Mouse (Mus musculus): ENCODE results near the gene Socs7.

Gene Socs7

DNA sequence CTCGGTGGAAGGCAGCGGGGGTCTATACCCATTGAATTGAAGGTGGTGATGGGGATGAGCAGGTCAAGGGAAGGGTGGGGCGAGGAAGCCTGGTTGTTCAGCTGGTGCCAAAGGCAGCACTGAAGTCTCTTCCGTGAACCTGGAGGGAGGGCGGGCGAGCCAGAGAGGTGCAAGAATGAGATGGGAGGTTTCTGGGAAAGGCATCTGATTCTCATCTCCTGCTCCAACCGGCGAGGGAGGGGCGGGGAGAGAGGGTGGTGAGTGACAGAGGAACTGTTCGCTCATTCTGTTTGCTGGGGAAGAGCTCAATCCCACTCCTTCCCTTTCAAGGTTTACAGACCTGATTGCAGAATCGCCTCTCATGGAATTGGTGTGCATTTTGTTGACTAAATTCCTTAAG, 31.3 kb downstream of the Socs7 start:
- no peak for DNase-seq

DNA sequence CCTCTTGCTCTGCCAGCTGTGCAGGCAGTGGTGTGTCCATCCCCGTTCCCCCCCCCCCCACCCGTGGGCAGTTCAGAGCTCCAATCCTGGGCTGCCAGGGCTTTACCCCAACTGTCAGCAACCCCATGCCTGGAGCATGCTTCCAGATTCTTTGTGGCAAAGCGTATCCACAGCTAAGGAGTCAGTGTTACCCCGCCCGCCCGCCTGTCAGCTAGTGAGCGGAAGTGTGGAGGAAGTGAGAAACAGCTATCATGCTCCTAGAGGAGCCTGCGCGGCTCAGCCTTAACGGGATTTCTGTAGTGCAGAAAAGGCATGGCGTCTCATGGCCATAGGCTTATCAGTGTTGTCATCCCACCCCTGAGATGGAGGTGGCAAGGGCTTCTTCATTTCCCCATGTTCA, 31.8 kb downstream of the Socs7 start:
- DNase-seq = no peak

DNA sequence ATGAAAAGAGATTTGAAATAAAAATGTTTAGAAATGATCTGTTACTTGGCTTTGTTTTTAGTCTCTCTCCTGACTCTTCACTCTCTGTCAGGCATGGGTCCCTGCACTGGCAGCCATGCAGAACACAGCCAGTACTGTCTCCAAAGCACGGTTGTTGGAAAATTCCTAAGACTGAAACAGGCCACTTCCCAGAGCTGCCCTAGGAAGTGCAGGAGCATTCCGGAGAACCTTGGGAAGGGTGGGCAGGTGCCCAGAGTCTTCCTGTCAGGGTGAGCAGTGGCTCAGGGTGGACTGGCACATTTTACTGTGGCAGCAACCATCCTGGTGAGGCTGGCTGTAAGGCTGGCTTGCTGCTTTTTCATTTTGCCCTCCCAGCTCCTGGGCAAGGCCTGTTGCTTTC, 36.2 kb downstream of the Socs7 start:
- no peak for DNase-seq

DNA sequence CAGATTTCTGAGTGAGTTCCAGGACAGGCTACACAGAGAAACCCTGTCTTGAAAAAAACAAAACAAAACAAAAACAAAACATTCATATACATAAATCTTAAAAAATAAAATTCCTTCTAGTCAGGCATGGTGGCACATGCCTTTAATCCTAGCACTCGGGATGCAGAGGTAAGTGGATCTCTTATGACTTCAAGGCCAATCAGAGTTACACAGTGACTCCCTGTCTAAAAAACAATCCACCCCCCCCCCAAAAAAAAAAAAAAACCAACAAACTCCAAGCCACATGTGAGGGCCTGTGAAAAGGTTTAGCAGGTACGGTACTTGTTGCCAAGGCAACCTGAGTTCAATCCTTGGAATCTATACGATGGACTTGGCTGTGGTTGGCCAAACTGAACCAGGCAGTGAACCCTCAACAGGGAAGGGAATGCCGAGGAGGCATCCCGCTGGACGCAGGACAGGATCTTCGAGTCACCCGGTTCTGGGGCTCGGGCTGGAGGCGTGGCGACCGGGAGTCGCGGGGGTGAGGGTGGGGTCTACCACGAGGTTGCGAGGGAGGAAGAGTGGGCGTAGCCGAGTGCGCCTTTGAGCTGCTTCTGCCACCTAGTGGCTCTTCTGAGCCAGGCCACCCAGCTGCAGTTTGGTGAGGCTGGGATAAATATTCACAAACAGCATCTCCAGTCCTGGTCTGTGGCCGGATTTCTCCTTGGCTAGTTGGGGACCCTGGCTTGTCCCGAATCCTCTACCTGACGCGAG, 37.8 kb downstream of the Socs7 start:
- peak; percentile 88 for DNase-seq

DNA sequence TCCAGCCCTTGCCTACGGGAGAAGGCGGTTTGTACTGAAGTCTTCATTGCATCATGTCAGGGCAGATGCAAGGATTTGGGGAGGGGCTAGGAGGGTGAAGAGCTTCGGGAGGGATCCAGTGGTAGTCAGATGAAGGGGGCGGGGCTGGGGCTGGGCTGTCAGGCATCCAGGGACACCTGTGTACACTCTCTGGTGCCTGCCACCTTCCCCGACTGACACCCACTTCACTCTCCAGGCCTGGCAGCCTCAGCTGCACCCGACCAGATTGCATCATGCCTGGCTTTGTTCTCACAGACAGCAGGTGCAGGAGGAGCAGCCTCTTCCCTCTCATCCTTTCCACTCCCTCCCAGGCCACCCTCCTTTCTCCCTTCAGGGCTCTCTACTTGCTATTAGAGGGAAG, 38.7 kb downstream of the Socs7 start:
- DNase-seq = peak; percentile 79

DNA sequence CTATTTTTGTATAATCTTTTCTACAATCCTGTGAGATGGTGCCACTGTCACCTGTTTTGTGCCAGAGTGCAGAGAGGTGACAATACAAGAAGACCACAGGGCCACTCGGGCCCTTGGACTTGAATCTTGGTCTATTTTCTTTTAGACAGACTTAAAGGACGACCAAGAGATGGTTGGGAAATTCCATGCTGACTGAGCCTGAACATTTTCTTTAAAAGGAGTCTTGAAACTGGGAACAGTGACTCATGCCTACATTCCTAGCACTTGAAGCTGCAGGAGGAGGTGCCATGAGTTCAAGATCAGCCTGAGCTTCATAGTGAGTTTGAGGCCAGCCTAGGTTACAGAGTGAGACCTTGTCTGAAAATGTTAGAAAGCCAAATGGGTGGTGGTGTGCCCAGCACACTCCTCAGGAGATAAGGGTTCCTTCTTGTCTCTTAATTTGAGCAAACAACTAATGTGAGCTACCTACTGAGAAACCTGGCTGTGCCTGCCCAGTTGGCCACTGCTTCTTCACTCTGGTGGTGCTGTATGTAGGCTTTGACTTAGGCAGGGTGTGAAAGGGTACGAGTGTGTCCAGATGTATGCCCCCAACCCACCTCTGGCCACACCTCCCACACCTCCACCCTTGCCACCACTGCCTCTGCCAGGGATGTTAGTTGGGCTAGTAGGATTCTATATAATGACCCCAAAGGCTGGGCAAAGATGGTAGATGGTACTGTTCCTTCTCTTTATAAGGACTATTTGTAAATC, 39.5 kb downstream of the Socs7 start:
- no peak for DNase-seq

DNA sequence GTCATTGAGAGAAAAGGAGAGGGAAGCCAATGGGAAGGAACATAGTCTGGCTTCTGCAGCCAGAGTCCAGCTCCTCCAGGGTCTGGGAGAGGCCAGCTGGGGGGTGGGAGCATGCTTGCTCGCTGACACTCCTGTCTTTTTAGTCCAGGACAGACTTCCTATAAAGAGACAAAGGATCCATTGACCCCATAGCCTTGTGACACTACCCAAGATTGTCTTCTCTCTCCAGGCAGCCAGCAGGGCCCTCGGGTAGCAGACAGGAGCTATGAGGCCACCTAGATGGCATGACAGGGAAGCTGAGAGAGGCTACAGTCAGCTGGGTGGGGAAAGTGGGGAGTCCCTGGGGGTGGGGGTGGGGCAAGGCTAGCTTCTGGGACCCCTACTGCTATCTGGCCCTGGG, 40.4 kb downstream of the Socs7 start:
- no peak for DNase-seq

DNA sequence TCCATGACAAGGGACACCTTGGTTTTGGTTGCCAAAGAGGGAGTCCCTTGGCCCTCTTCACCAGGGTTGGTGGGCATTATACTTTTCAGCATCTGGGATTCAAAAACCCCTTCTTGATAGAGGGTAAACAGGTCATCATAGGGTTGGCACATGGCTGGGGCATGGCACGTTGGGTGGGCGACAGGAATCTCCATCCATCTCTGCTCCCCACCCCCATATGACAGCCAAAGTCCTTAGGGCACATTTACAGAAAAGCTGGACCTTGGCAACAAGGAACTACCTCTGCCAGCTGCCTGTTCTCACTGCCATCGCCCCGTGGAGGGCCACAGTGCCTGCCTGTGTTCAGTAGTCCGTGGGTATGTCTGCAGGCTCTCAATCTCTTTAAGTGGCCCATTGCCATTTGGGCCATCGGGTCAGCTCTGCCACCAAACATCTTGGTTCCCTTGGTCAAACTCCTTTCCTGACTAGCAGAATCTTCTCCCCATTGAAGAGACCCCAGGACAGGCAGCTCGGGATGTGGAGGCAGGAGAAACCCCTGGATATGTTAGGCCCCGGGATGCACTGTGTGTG, 41.3 kb downstream of the Socs7 start:
- DNase-seq = no peak

DNA sequence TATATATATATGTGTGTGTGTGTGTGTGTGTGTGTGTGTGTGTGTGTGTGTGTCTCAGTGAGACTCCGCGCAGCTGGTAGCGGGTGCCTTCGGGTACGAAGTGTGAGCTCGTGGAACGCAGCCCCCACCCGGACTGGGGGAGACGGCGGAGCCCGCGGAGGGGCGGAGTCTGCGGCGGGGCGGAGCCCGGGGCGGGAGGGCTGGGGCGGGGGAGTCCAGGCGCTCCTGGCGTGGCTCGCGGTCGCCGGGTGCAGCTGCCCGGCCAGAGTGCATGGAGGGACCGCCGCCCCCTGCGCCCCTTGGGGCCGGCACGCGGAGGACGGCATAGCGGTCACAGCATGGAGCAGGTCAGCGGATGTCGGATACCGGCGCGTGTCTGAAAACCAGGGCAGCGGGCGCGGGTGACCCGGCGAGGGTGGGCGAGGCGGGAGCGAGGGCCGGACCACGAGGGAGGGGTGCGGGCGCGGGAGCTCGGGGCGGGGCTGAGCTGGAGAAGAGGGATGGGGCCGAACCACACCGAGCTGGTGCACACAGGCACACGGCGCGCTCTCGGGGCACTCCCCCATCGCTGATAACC, 41.9 kb downstream of the Socs7 start:
- peak; percentile 73 for DNase-seq

DNA sequence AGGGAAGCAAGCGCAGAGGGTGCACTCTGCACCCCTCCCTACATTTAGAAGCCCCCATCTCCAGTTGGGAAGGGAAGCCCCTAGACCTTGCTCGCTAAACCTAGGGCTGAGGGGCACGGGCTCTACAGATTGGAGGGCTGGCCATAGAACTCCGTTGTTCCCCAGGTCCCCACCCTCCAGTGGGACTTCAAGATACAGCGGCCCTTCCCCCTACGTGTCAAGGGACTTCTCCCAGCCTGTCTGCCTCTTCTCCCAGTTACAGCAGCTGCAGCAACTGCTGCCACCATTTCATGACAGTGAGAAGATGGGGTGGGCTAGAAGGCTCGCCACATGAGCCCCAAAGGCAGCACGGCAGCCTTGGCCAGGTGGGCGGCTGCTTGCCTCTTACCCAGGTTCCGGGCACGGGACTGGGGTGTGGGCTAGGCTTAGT, 42.4 kb downstream of the Socs7 start:
- DNase-seq = peak; percentile 20

DNA sequence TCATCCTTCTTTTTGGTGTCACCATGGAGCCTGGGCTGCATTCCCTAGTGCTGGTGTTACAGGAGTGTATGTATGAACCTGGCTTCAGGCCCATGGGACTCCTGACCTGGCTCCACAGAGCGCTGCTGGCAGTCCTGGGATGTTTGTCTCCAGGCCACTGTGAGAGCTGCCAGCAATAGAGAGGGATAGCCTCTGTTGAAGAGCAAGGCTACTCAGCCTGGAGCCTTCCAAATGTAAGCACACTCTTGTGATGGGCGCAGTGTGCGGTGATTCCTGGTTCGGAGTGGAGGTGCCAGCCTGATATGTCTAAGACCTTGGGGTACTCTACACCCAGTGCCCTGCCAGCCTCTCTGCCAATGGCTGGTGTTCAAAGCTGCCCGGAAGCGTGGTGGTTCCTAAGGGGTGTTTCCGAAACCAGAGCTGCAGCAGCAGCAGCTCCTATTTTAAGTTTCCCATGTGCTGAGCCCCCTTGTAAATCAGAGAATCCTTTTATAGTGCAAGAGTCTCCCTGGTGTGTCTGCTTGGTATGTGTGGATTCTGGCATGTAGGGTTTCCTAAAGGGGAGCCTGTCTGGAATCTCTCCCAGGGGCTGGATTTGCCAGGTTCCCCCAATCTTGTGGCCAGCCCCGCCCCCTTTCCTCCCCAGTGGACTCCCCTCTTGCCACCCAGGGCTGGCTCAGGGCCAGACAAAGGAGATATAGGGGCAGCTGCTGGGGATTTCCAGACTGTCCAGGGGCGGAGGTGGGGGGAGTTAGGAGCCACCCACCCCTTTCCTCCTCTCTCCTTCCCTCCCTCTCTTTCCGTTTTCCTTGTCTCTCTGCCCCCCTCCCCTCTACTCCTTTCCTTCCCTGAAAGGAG, 44.0 kb downstream of the Socs7 start:
- no peak for DNase-seq

DNA sequence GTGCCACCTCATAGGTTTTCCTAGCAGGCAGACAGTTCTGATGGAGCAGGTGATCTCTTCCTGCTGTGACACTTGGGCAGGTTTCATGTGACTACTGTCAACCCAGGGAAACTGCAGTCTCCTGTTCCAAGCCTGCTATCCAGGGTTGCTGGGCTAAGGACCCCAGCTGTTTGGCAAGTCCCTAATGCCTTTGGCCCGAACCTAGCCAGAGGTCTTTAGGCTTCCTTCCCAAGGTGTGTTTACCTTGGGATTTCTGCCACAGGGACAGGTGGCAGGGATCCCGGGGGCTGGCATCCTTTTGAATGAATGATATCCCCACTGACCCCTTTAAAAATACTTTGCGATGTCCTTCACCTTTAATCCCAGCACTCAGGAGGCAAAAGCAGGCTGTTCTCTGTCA, 45.1 kb downstream of the Socs7 start:
- DNase-seq = no peak

DNA sequence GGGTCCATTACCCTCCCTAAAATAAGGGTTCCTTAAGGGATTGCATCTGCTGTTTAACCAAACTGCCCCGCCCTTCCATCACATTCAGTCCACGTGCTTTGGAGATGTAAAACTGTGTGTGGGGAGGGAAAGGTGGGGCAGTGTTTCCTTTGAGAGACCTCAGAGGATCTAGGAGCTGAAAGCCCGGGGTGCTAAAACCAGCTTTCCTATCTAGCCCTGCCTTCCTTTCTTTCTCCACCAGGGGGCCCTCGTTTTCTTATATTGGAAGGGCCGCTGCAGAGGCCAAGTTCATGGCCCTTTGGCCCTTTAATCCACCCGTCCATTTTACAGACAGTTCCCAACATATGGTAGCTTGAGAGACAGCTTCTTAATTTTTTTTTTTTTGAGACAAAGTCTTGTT, 45.8 kb downstream of the Socs7 start:
- DNase-seq = peak; percentile 87

DNA sequence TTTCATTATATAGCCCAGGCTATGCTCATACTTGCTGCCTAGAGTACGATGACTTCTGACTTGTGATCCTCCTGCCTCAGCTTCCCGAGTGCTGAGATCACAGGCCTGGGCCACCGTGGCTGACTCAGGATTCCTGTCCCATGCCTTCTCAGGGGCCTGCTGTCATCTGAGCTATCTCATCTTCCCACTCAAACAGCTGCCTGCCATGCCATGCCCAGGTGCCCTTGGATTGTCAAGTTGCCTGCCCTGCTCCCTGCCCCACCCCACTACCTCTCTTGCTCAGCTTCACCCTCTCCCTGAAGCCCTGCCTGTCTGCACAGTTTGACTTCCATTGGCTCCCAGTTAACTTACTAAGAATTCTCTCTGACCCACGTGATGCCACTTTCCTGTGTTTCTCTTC, 48.6 kb downstream of the Socs7 start:
- DNase-seq = no peak

DNA sequence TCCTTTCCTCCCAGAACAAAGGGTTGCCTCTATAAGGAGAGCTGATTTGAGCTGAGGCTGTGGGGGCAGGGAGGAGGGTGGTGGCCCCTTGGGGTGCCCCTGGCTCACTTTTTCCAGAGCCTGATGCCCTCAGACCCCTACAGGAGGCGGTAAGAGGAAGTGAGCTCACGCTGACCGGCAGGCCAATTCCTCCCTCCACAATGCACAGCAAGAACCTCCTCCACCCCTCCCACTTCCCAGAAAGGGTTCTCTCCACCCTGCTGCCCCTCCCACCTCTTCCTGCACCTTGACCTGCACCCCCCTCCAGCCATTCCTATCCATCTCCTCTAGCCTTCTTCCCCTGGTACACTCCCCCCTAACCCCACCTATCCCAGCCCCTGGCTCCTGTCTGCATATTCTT, 49.8 kb downstream of the Socs7 start:
- no peak for DNase-seq

DNA sequence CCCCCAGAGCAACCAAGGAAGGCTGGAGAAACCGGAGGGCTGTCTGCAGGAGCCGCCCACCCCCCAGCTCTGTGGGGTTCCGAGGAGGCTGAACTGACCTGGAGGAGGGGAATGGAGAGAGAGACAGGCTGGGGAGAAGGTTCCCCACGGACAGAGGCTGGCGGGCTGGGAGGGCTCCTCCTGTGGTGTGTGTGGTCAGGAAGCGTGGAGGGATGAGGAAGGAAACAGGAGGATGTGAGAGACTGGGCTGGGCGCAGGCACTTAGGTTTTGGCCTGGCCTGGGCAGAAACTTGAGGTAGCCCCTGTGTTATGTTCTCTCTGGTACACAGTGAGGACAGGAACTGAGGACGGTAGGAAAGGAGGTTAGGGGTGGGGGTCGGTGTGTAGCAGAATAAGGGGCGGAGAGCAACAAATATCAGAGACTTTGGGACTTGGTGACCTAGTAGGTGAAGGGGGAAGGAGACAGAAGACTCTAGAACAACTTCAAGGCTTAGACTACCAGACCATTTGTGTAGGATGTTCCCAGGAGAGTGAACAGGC, 50.5 kb downstream of the Socs7 start:
- DNase-seq = no peak

DNA sequence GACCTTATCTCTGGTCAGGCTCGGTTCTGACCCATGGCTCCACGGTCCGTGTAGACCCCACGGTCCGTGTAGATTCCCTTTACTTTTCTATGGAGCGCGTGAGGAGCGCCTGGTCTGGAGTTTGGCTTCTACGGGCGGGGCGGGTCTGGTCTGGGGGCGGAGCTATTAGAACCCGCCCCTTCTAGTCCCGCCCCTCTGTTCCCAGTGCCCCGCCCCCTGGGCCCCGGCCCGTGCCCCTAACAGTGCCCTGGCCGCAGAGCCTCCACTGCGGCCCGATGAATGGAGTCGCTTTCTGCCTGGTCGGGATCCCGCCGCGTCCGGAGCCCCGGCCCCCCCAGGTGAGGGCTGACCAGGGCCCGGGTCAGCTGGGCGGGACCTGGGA, 53.0 kb downstream of the Socs7 start, which contains the start of gene Arhgap23:
TSS of gene Arhgap23 (plus strand) at position 204 of the 382 bp plus-strand sequence.
- DNase-seq = no peak

DNA sequence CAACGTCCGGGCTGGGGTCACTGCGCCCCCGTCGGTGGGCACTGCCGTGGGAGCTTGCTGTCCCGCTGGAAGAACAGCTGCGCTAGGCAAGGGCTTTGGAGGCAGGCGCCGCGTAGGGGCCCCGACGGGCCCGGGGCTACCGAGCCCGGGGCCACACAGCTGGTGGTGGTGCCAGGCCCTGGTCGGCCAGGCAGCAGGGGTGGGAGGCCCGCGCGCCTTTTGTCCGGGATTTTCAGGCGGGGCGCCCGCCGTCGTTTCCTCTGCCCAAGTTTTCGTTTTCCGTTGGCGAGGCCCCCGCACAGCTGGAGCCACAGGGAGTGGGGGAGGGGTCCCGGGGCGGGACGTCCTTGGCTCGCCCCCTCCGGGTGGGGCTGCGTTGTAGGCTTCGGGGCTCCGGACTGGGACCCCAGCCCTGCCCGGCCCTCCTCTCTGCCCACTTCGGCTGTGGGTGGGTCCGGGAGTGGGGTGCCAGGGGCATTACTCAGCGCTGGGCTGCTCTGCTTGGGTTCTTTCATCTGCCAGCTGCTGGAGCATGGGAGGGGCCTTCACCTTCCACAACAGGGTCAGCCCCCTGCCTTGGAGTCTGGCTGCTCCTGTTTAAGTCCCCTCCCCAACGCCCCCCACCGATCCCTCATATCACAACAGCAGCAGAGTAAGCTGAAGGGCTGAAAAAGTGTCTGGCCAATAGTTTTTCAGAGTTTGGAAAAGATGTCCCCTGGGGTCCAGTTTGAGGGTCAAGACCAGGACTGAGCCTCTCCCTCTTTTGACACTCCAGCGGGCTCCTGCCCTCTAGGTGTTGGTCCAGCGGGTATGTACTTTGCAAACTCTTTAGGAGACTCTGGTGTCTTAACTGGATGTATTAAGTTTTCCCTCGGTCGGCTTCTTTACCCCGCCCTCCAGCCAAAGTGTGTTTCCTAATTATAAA, 53.6 kb downstream of the Socs7 start:
- DNase-seq = peak; percentile 76

DNA sequence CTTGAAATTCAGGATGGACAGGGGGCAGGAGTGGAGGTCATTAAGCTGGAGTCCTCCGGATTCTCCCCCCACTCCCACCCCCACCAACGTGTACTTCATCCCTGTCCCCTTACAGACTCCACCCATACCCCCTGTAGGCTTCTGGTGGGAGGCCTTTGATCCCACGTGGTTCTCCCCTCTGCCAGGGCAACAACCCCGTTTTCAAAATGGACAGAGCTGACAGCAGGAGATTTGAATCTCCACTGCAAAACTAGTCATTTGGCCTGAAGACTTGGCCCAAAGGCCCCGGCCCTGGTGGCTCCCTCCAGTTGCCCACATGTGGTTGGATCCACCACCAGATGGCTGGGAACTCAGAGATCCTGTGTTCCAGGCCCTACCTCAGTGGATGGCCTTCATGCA, 54.3 kb downstream of the Socs7 start:
- DNase-seq = no peak

DNA sequence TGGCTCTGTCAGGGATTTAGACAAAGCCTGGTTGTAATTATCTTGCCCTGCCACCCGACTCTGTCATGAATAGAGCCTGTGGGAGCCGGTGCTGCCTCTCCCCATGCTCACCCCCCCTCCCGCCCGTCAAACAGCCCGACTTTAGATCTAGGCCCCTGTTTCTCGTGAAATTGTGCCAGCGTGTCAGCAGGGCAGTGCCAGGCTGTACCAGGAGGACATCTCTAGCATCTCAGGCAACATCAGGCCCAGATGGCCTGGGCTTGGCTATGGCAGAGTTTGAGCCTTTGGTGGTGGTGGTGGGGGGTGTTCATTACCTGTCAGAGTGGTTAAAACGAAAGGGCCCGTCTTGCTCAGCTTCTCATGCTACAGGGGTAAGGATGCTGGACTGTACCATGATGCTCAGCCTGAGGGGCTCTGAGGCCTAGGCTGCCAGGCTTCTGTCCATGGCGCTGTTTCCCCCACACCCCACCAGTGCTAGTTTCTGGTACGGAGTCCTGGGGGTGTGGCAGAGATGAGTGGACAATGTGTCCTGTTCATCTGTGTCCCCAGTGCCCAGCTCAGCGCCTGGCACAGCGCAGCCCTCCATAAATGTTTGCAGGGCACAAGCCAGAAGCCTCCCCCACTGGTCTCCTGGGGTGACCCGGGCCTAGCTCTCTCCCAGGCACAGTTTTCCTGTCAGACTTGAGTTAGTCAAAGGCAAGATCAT, 56.6 kb downstream of the Socs7 start:
- DNase-seq = no peak

DNA sequence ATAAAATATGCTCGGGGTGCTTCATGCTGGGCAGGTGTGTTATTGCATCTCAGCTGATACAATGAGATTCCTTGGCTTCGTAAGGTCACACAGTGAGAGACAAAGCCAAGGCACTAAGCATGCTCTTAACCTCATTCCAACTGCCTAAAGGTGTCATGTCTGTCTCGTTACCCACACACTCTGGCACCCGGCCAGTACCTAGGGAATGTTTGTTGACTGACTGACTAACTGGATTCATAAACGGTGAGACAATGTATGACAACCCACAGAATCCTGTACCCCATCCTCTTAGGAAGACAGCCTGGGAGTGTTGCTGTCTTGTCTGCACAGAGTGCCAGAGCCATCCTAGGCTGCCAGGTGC, 57.2 kb downstream of the Socs7 start:
- DNase-seq = no peak

Data from thymus, postnatal 14 days (tissue).